Mouse (Mus musculus) CH12.LX (cell line): Measurements from ENCODE around the gene Olfr15. TPM values are rescaled to one million over a fixed set of nuclear protein-coding genes. Genes with fewer than 3 reads are reported as not detected.

ENCODE experiments used
- DNase-seq: peaks from one replicate; pipeline ENCODE4 v3.0.0-alpha.2; 2013; ENCODE audit errors: extremely low read depth
- H3K27ac ChIP-seq: 2 replicates; pipeline ENCODE4 v1.5.1; 2012; ENCODE audit warnings: low read depth, mild to moderate bottlenecking, control low read depth, moderate library complexity; ENCODE audit not compliant: insufficient read depth
- H3K27me3 ChIP-seq: replicated peaks from 2 replicates; pipeline ENCODE3; 2012; ENCODE audit warnings: inconsistent platforms
- H3K36me3 ChIP-seq, 2 experiments: replicated peaks in 1 of 2; 2 replicates each; pipeline versions ENCODE3 to v1.6.1; 2012; ENCODE audit warnings: inconsistent platforms in 1 of 2, low read length in 1 of 2, mild to moderate bottlenecking in 1 of 2, mixed read lengths in 1 of 2, moderate library complexity in 1 of 2; ENCODE audit not compliant: control insufficient read depth in 1 of 2, insufficient read depth in 1 of 2
- H3K4me1 ChIP-seq, 2 experiments: 2 replicates each; pipeline ENCODE4 v1.6.1; 2012; ENCODE audit warnings: inconsistent platforms in 1 of 2, moderate library complexity in 1 of 2; ENCODE audit not compliant: insufficient read depth in 2 of 2, control insufficient read depth in 1 of 2
- H3K4me2 ChIP-seq: 2 replicates; pipeline ENCODE4 v1.6.1; 2012; ENCODE audit warnings: low read depth, mild to moderate bottlenecking, control low read depth; ENCODE audit not compliant: poor library complexity, insufficient read depth, severe bottlenecking
- H3K4me3 ChIP-seq, 3 experiments: fragments of 150-350 bp in 1 of 3; sonication (generic) in 1 of 3; replicated peaks in 1 of 3; 2 replicates each; pipeline versions ENCODE3 to v1.5.1; 2011 to 2012; ENCODE audit warnings: low read depth in 2 of 3, low read length in 2 of 3, mild to moderate bottlenecking in 2 of 3, moderate library complexity in 2 of 3, control low read depth in 1 of 3, improper control_type of control experiment in 1 of 3, inconsistent platforms in 1 of 3, mixed read lengths in 1 of 3; ENCODE audit not compliant: poor library complexity in 1 of 3
- H3K79me2 ChIP-seq: replicated peaks from 2 replicates; pipeline ENCODE4 v1.6.1; 2012; ENCODE audit warnings: mild to moderate bottlenecking, moderate library complexity; ENCODE audit not compliant: control insufficient read depth, poor library complexity, insufficient read depth, severe bottlenecking; ENCODE audit errors: extremely low read depth
- H3K9ac ChIP-seq: 2 replicates; pipeline ENCODE4 v1.6.1; 2012; ENCODE audit warnings: low read depth, mild to moderate bottlenecking, control low read depth, moderate library complexity; ENCODE audit not compliant: insufficient read depth
- H3K9me3 ChIP-seq: replicated peaks from 2 replicates; pipeline ENCODE3; 2012; ENCODE audit warnings: low read length, inconsistent platforms, mixed read lengths
- KAT2A ChIP-seq: IDR thresholded peaks from 2 replicates; pipeline ENCODE4 v1.6.1; 2012; ENCODE audit warnings: low read length, improper control_type of control experiment, inconsistent platforms; ENCODE audit not compliant: insufficient replicate concordance
- RAD21 ChIP-seq: IDR thresholded peaks from 2 replicates; pipeline ENCODE4 v1.6.1; 2011; ENCODE audit warnings: low read depth, mild to moderate bottlenecking, low read length, improper control_type of control experiment, moderate library complexity
- dilution Hi-C: fragments of 300-500 bp; cut with MboI; formaldehyde crosslinking; loops from 2 replicates; pipeline ENCODE4 v1.14.3; 2020; ENCODE audit warnings: low sequenced_read_pairs; ENCODE audit not compliant: extremely low pct_unique_long_range_greater_than_20kb, extremely low pct_ligation_motif_present
- in situ Hi-C: fragments of 300-500 bp; cut with MboI; formaldehyde crosslinking; loops from 3 replicates; pipeline ENCODE4 v1.14.3; 2019; ENCODE audit warnings: low sequenced_read_pairs, low pct_ligation_motif_present, low pct_unique_long_range_greater_than_20kb, mixed read lengths
- polyA plus RNA-seq: library from polyadenylated mRNA; unstranded; fragments of >175 nt; gene quantifications from 2 replicates; pipeline ENCODE4 v1.2.1, GENCODE M21; 2012; ENCODE audit warnings: low read depth; ENCODE audit not compliant: insufficient read length
- total RNA-seq, 2 experiments: library from RNA; depleted of rRNA; stranded (reverse); fragments of 300-350 nt in 1 of 2; fragments of >200 nt in 1 of 2; gene quantifications; 2 replicates each; pipeline ENCODE4 v1.2.3; 2012 to 2014

Gene Olfr15
- total and polyA plus RNA-seq, 3 experiments = not detected

DNA sequence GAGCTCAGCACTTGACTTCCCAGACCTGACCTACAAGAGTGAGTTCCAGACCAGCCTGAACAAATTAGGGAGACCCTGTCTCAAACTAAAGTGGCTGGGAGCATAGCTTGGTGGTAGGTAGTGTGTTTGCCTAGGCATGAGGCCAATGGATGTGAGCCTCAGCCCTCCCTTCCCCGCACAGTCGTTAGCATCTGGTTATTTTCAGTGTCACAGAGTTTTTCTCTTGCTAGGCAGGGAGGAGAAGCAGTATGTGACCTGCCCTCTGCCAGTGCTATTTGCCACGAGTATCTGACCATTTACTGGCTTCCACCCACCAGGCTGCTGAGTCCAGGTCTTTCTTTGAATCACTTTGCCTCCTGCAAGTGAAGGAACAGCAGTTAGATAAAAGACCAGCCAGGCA is 63.1 kb downstream of the Olfr15 start:
- DNase-seq = no peak
- TF ChIP-seq KAT2A (no peak), RAD21 (no peak)
- no peak overlapping the region for H3K4me3 ChIP-seq
- H3K4me2 ChIP-seq = no peak overlapping the region
- peaks cover 25% of the 10 kb centered on the region for H3K79me2 ChIP-seq
- no peaks in the 10 kb centered on the region for H3K27me3 ChIP-seq
- dilution Hi-C loops (no loop called here), in situ Hi-C loops (no loop called here)
- no peak overlapping the region for H3K9ac ChIP-seq
- H3K36me3 ChIP-seq = peaks cover 27 to 67% of the 10 kb centered on the region in 2 experiments
- no peaks in the 10 kb centered on the region for H3K9me3 ChIP-seq
- H3K27ac ChIP-seq = no peak overlapping the region
- peaks cover 9 to 28% of the 10 kb centered on the region in 2 experiments for H3K4me1 ChIP-seq

Other genes starting within 250 kb of the Olfr15 start
- not detected in 2 replicates for gene Olfr161, start 239.8 kb upstream of the Olfr15 start, total RNA-seq (2012; rRNA removed)
- gene Olfr161, start 239.8 kb upstream of the Olfr15 start, total RNA-seq (2014; rRNA removed) = not detected in 2 replicates
- gene Olfr161, start 239.8 kb upstream of the Olfr15 start, polyA plus RNA-seq = 0.03 and 0.04 TPM in 2 replicates
- not detected in 2 replicates for gene Mefv, start 112.8 kb upstream of the Olfr15 start, total RNA-seq (2012; rRNA removed)
- gene Mefv, start 112.8 kb upstream of the Olfr15 start, total RNA-seq (2014; rRNA removed) = not detected in 2 replicates
- gene Mefv, start 112.8 kb upstream of the Olfr15 start, polyA plus RNA-seq = not detected in 2 replicates
- 17.4 and 22.2 TPM in 2 replicates for gene Zfp263, start 86.8 kb upstream of the Olfr15 start, total RNA-seq (2012; rRNA removed)
- 24.2 and 25.8 TPM in 2 replicates for gene Zfp263, start 86.8 kb upstream of the Olfr15 start, total RNA-seq (2014; rRNA removed)
- 20.4 and 21.4 TPM in 2 replicates for gene Zfp263, start 86.8 kb upstream of the Olfr15 start, polyA plus RNA-seq
- 0.59 and 0.98 TPM in 2 replicates for gene Zfp174, start 16.4 kb downstream of the Olfr15 start, total RNA-seq (2012; rRNA removed)
- gene Zfp174, start 16.4 kb downstream of the Olfr15 start, total RNA-seq (2014; rRNA removed) = 0.24 and 0.26 TPM in 2 replicates
- gene Zfp174, start 16.4 kb downstream of the Olfr15 start, polyA plus RNA-seq = 0.33 and 0.37 TPM in 2 replicates
- 31.9 and 39.0 TPM in 2 replicates for gene Naa60, start 41.5 kb downstream of the Olfr15 start, total RNA-seq (2012; rRNA removed)
- gene Naa60, start 41.5 kb downstream of the Olfr15 start, total RNA-seq (2014; rRNA removed) = 26.4 and 28.3 TPM in 2 replicates
- gene Naa60, start 41.5 kb downstream of the Olfr15 start, polyA plus RNA-seq = 67.2 and 81.5 TPM in 2 replicates
- 10.4 and 13.4 TPM in 2 replicates for gene Zfp597, start 53.7 kb downstream of the Olfr15 start, total RNA-seq (2012; rRNA removed)
- gene Zfp597, start 53.7 kb downstream of the Olfr15 start, total RNA-seq (2014; rRNA removed) = 17.5 and 17.8 TPM in 2 replicates
- gene Zfp597, start 53.7 kb downstream of the Olfr15 start, polyA plus RNA-seq = 10.5 and 11.0 TPM in 2 replicates
- gene Gm20695, start 53.8 kb downstream of the Olfr15 start, total RNA-seq (2012; rRNA removed) = 0.88 and 0.89 TPM in 2 replicates
- 1.2 and 1.7 TPM in 2 replicates for gene Gm20695, start 53.8 kb downstream of the Olfr15 start, total RNA-seq (2014; rRNA removed)
- not detected in 2 replicates for gene Gm20695, start 53.8 kb downstream of the Olfr15 start, polyA plus RNA-seq
- gene 1700037C18Rik, start 77.8 kb downstream of the Olfr15 start, total RNA-seq (2012; rRNA removed) = 11.9 TPM in 2 replicates
- gene 1700037C18Rik, start 77.8 kb downstream of the Olfr15 start, total RNA-seq (2014; rRNA removed) = 15.9 and 18.1 TPM in 2 replicates
- gene 1700037C18Rik, start 77.8 kb downstream of the Olfr15 start, polyA plus RNA-seq = 14.7 and 15.2 TPM in 2 replicates
- 33.7 and 37.6 TPM in 2 replicates for gene Cluap1, start 77.9 kb downstream of the Olfr15 start, total RNA-seq (2012; rRNA removed)
- 46.5 and 47.9 TPM in 2 replicates for gene Cluap1, start 77.9 kb downstream of the Olfr15 start, total RNA-seq (2014; rRNA removed)
- 47.0 and 56.1 TPM in 2 replicates for gene Cluap1, start 77.9 kb downstream of the Olfr15 start, polyA plus RNA-seq
- gene Nlrc3, start 145.8 kb downstream of the Olfr15 start, total RNA-seq (2012; rRNA removed) = 0.13 and 0.34 TPM in 2 replicates
- not detected in 2 replicates for gene Nlrc3, start 145.8 kb downstream of the Olfr15 start, total RNA-seq (2014; rRNA removed)
- 0.37 and 0.69 TPM in 2 replicates for gene Nlrc3, start 145.8 kb downstream of the Olfr15 start, polyA plus RNA-seq
- gene Slx4, start 172.9 kb downstream of the Olfr15 start, total RNA-seq (2012; rRNA removed) = 30.4 and 33.3 TPM in 2 replicates
- 13.4 and 14.9 TPM in 2 replicates for gene Slx4, start 172.9 kb downstream of the Olfr15 start, total RNA-seq (2014; rRNA removed)
- gene Slx4, start 172.9 kb downstream of the Olfr15 start, polyA plus RNA-seq = 40.2 and 47.4 TPM in 2 replicates
- 0.64 and 0.80 TPM in 2 replicates for gene Dnase1, start 206.1 kb downstream of the Olfr15 start, total RNA-seq (2012; rRNA removed)
- gene Dnase1, start 206.1 kb downstream of the Olfr15 start, total RNA-seq (2014; rRNA removed) = 0.69 TPM in 1 of 2 replicates, not detected in the other
- 4.3 and 5.9 TPM in 2 replicates for gene Dnase1, start 206.1 kb downstream of the Olfr15 start, polyA plus RNA-seq
- 163 and 167 TPM in 2 replicates for gene Trap1, start 246.9 kb downstream of the Olfr15 start, total RNA-seq (2012; rRNA removed)
- 143 and 145 TPM in 2 replicates for gene Trap1, start 246.9 kb downstream of the Olfr15 start, total RNA-seq (2014; rRNA removed)
- gene Trap1, start 246.9 kb downstream of the Olfr15 start, polyA plus RNA-seq = 284 and 287 TPM in 2 replicates